Mouse (Mus musculus) CH12.LX (cell line): ENCODE measurements around the gene Ddx59. TPM values are rescaled to one million over a fixed set of nuclear protein-coding genes. Genes with fewer than 3 reads are reported as not detected.
A peak's percentile ranks its signal among the peaks of the same experiment; 100 is the strongest.

Experiments used
- DNase-seq: peaks from one replicate; pipeline ENCODE4 v3.0.0-alpha.2; 2013; ENCODE audit errors: extremely low read depth
- H3K27ac ChIP-seq: 2 replicates; pipeline ENCODE4 v1.5.1; 2012; ENCODE audit warnings: low read depth, mild to moderate bottlenecking, control low read depth, moderate library complexity; ENCODE audit not compliant: insufficient read depth
- H3K27me3 ChIP-seq: replicated peaks from 2 replicates; pipeline ENCODE3; 2012; ENCODE audit warnings: inconsistent platforms
- H3K36me3 ChIP-seq, 2 experiments: replicated peaks in 1 of 2; 2 replicates each; pipeline versions ENCODE3 to v1.6.1; 2012; ENCODE audit warnings: inconsistent platforms in 1 of 2, low read length in 1 of 2, mild to moderate bottlenecking in 1 of 2, mixed read lengths in 1 of 2, moderate library complexity in 1 of 2; ENCODE audit not compliant: control insufficient read depth in 1 of 2, insufficient read depth in 1 of 2
- H3K4me1 ChIP-seq, 2 experiments: 2 replicates each; pipeline ENCODE4 v1.6.1; 2012; ENCODE audit warnings: inconsistent platforms in 1 of 2, moderate library complexity in 1 of 2; ENCODE audit not compliant: insufficient read depth in 2 of 2, control insufficient read depth in 1 of 2
- H3K4me2 ChIP-seq: 2 replicates; pipeline ENCODE4 v1.6.1; 2012; ENCODE audit warnings: low read depth, mild to moderate bottlenecking, control low read depth; ENCODE audit not compliant: poor library complexity, insufficient read depth, severe bottlenecking
- H3K4me3 ChIP-seq, 3 experiments: fragments of 150-350 bp in 1 of 3; sonication (generic) in 1 of 3; replicated peaks in 1 of 3; 2 replicates each; pipeline versions ENCODE3 to v1.5.1; 2011 to 2012; ENCODE audit warnings: low read depth in 2 of 3, low read length in 2 of 3, mild to moderate bottlenecking in 2 of 3, moderate library complexity in 2 of 3, control low read depth in 1 of 3, improper control_type of control experiment in 1 of 3, inconsistent platforms in 1 of 3, mixed read lengths in 1 of 3; ENCODE audit not compliant: poor library complexity in 1 of 3
- H3K79me2 ChIP-seq: replicated peaks from 2 replicates; pipeline ENCODE4 v1.6.1; 2012; ENCODE audit warnings: mild to moderate bottlenecking, moderate library complexity; ENCODE audit not compliant: control insufficient read depth, poor library complexity, insufficient read depth, severe bottlenecking; ENCODE audit errors: extremely low read depth
- H3K9ac ChIP-seq: 2 replicates; pipeline ENCODE4 v1.6.1; 2012; ENCODE audit warnings: low read depth, mild to moderate bottlenecking, control low read depth, moderate library complexity; ENCODE audit not compliant: insufficient read depth
- H3K9me3 ChIP-seq: replicated peaks from 2 replicates; pipeline ENCODE3; 2012; ENCODE audit warnings: low read length, inconsistent platforms, mixed read lengths
- BHLHE40 ChIP-seq: IDR thresholded peaks from 2 replicates; pipeline ENCODE4 v1.6.1; 2011; ENCODE audit warnings: mild to moderate bottlenecking, low read depth, low read length, improper control_type of control experiment
- CTCF ChIP-seq, 2 experiments: IDR thresholded peaks in 1 of 2; conservative IDR thresholded peaks in 1 of 2; 2 replicates each; pipeline ENCODE4 v1.5.1; 2011 to 2012; ENCODE audit warnings: low read depth in 2 of 2, low read length in 2 of 2, improper control_type of control experiment in 1 of 2, inconsistent platforms in 1 of 2, mild to moderate bottlenecking in 1 of 2, moderate library complexity in 1 of 2
- E2F4 ChIP-seq: IDR thresholded peaks from 2 replicates; pipeline ENCODE4 v1.6.1; 2011; ENCODE audit warnings: low read depth, low read length, improper control_type of control experiment; ENCODE audit not compliant: insufficient replicate concordance
- ELF1 ChIP-seq: IDR thresholded peaks from 2 replicates; pipeline ENCODE4 v1.6.1; 2014; ENCODE audit warnings: low read depth, mild to moderate bottlenecking, inconsistent platforms, low read length, improper control_type of control experiment
- ETS1 ChIP-seq: conservative IDR thresholded peaks from 2 replicates; pipeline ENCODE4 v1.6.1; 2012; ENCODE audit warnings: low read depth, mild to moderate bottlenecking, inconsistent platforms, low read length, improper control_type of control experiment, moderate library complexity
- HCFC1 ChIP-seq: IDR thresholded peaks from 2 replicates; pipeline ENCODE4 v1.6.1; 2012; ENCODE audit warnings: low read depth, mild to moderate bottlenecking, inconsistent platforms, low read length, improper control_type of control experiment
- IRF4 ChIP-seq: IDR thresholded peaks from 2 replicates; pipeline ENCODE4 v1.6.1; 2014; ENCODE audit warnings: low read depth, mild to moderate bottlenecking, inconsistent platforms, low read length, improper control_type of control experiment
- JUND ChIP-seq: conservative IDR thresholded peaks from 2 replicates; pipeline ENCODE4 v1.6.1; 2011; ENCODE audit warnings: low read depth, low read length, improper control_type of control experiment
- KAT2A ChIP-seq: IDR thresholded peaks from 2 replicates; pipeline ENCODE4 v1.6.1; 2012; ENCODE audit warnings: low read length, improper control_type of control experiment, inconsistent platforms; ENCODE audit not compliant: insufficient replicate concordance
- MAX ChIP-seq: IDR thresholded peaks from 2 replicates; pipeline ENCODE4 v1.6.1; 2011; ENCODE audit warnings: low read length, improper control_type of control experiment
- MAZ ChIP-seq: IDR thresholded peaks from 2 replicates; pipeline ENCODE4 v1.6.1; 2012; ENCODE audit warnings: low read depth, mild to moderate bottlenecking, inconsistent platforms, low read length, improper control_type of control experiment, moderate library complexity
- MEF2A ChIP-seq: IDR thresholded peaks from 2 replicates; pipeline ENCODE4 v1.6.1; 2014; ENCODE audit warnings: low read depth, mild to moderate bottlenecking, inconsistent platforms, low read length, improper control_type of control experiment, borderline replicate concordance
- NELFE ChIP-seq: IDR thresholded peaks from 2 replicates; pipeline ENCODE4 v1.6.1; 2011; ENCODE audit warnings: low read depth, low read length, improper control_type of control experiment
- POLR2A ChIP-seq: IDR thresholded peaks from 2 replicates; pipeline ENCODE4 v1.6.1; 2011; ENCODE audit warnings: low read depth, mild to moderate bottlenecking, improper control_type of control experiment, low read length
- POLR2AphosphoS2 ChIP-seq: IDR thresholded peaks from 2 replicates; pipeline ENCODE4 v1.6.1; 2011; ENCODE audit warnings: low read depth, low read length, improper control_type of control experiment
- RAD21 ChIP-seq: IDR thresholded peaks from 2 replicates; pipeline ENCODE4 v1.6.1; 2011; ENCODE audit warnings: low read depth, mild to moderate bottlenecking, low read length, improper control_type of control experiment, moderate library complexity
- SIN3A ChIP-seq: IDR thresholded peaks from 2 replicates; pipeline ENCODE4 v1.6.1; 2012; ENCODE audit warnings: low read length, improper control_type of control experiment, inconsistent platforms
- SMC3 ChIP-seq: IDR thresholded peaks from 2 replicates; pipeline ENCODE4 v1.6.1; 2011; ENCODE audit warnings: low read depth, low read length, improper control_type of control experiment
- TBP ChIP-seq: conservative IDR thresholded peaks from 2 replicates; pipeline ENCODE4 v1.6.1; 2011; ENCODE audit warnings: low read depth, low read length, improper control_type of control experiment
- TCF12 ChIP-seq: IDR thresholded peaks from 2 replicates; pipeline ENCODE4 v1.6.1; 2014; ENCODE audit warnings: low read depth, mild to moderate bottlenecking, inconsistent platforms, low read length, improper control_type of control experiment
- UBTF ChIP-seq: IDR thresholded peaks from 2 replicates; pipeline ENCODE4 v1.6.1; 2012; ENCODE audit warnings: low read depth, mild to moderate bottlenecking, inconsistent platforms, low read length, improper control_type of control experiment, moderate library complexity
- USF1 ChIP-seq: IDR thresholded peaks from 2 replicates; pipeline ENCODE4 v1.6.1; 2014; ENCODE audit warnings: low read depth, mild to moderate bottlenecking, inconsistent platforms, low read length, improper control_type of control experiment
- ZC3H11A ChIP-seq: IDR thresholded peaks from 2 replicates; pipeline ENCODE4 v1.6.1; 2012; ENCODE audit warnings: low read depth, mild to moderate bottlenecking, inconsistent platforms, low read length, improper control_type of control experiment
- ZKSCAN1 ChIP-seq: IDR thresholded peaks from 2 replicates; pipeline ENCODE4 v1.6.1; 2012; ENCODE audit warnings: low read depth, inconsistent platforms, low read length, improper control_type of control experiment, borderline replicate concordance
- ZMIZ1 ChIP-seq: IDR thresholded peaks from 2 replicates; pipeline ENCODE4 v1.6.1; 2012; ENCODE audit warnings: low read depth, mild to moderate bottlenecking, inconsistent platforms, low read length, improper control_type of control experiment
- ZNF384 ChIP-seq: IDR thresholded peaks from 2 replicates; pipeline ENCODE4 v1.6.1; 2012; ENCODE audit warnings: low read depth, low read length, improper control_type of control experiment, inconsistent platforms
- dilution Hi-C: fragments of 300-500 bp; cut with MboI; formaldehyde crosslinking; loops from 2 replicates; pipeline ENCODE4 v1.14.3; 2020; ENCODE audit warnings: low sequenced_read_pairs; ENCODE audit not compliant: extremely low pct_unique_long_range_greater_than_20kb, extremely low pct_ligation_motif_present
- in situ Hi-C: fragments of 300-500 bp; cut with MboI; formaldehyde crosslinking; loops from 3 replicates; pipeline ENCODE4 v1.14.3; 2019; ENCODE audit warnings: low sequenced_read_pairs, low pct_ligation_motif_present, low pct_unique_long_range_greater_than_20kb, mixed read lengths
- polyA plus RNA-seq: library from polyadenylated mRNA; unstranded; fragments of >175 nt; gene quantifications from 2 replicates; pipeline ENCODE4 v1.2.1, GENCODE M21; 2012; ENCODE audit warnings: low read depth; ENCODE audit not compliant: insufficient read length
- total RNA-seq, 2 experiments: library from RNA; depleted of rRNA; stranded (reverse); fragments of 300-350 nt in 1 of 2; fragments of >200 nt in 1 of 2; gene quantifications; 2 replicates each; pipeline ENCODE4 v1.2.3; 2012 to 2014

Ddx59 gene
- total and polyA plus RNA-seq, 3 experiments = 6.9 to 10.9 (median 9.0) TPM

DNA sequence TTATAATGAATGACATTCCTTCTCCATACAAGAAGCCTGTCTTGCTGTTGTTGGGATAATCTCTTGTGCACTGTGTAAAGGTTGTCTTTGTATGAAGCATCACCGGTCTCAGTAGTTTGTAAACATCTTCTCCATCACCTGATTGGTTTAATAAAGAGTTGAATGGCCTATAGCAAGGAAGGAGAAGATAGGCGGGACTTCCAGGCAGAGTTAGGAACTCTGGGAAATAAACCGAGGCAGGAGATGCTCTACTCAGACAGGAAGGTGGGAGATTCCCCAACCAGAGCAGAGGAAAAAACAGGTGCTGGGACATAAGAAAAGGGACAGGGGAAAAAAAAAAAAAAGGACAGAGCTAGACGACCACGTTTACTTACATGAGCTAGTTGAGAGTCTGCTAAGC lies 20.0 kb upstream of the Ddx59 start:
- DNase-seq = peak; percentile 58
- Histone ChIP-seq H3K27ac (no peak overlapping the region), H3K4me2 (peak overlapping the region; percentile 96), H3K4me3 (peak overlapping the region; percentile 37 to 56 (median 42)), H3K4me1 (peaks cover 0 to 28% of the 10 kb centered on the region in 2 experiments; a peak in 3 of 4 replicates), H3K9me3 (no peaks in the 10 kb centered on the region), H3K79me2 (no peaks in the 10 kb centered on the region), H3K27me3 (no peaks in the 10 kb centered on the region), H3K9ac (peak overlapping the region; percentile 48), H3K36me3 (no peaks in the 10 kb centered on the region)
- TF ChIP-seq ZNF384 (peak; percentile 54), KAT2A (no peak), UBTF (no peak), TBP (0 out of 2 replicates have a peak, but pooled peaks have one; percentile 29), SIN3A (peak; percentile 53; the same call in 1 of the 2 replicates), POLR2A (no peak; the same call in 1 of the 2 replicates), NELFE (no peak), BHLHE40 (no peak), POLR2AphosphoS2 (no peak), ZC3H11A (no peak), ETS1 (no peak)
- in situ Hi-C loops (no loop called here), dilution Hi-C loops (no loop called here)

DNA sequence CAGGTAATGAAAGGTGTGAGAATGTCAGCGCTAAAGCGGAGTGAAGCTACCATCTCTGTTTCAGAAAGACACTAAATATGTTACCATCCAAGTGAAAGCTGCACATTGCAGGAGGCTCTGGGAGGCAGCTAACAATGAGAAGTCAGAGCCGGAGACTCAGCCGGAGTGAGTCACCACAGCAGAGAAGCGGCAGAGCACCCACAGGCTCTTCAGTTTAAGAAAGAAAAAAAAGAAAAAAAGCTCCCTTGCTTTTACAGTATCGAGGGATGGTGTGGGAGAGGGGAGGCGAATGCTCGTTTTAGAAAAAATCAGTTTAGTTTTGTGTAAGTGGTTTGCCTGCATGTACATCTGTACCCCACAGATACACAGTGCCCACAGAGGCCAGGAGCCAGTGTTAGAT lies 13.8 kb upstream of the Ddx59 start:
- Histone ChIP-seq H3K4me2 (no peak overlapping the region), H3K4me3 (no peak overlapping the region), H3K36me3 (no peaks in the 10 kb centered on the region), H3K27ac (no peak overlapping the region), H3K9ac (no peak overlapping the region), H3K79me2 (no peaks in the 10 kb centered on the region), H3K27me3 (peaks cover 2% of the 10 kb centered on the region), H3K9me3 (peaks cover 3% of the 10 kb centered on the region), H3K4me1 (peaks cover 3 to 9% of the 10 kb centered on the region in 2 experiments; a peak in 3 of 4 replicates)
- TF ChIP-seq SMC3 = no peak
- TF ChIP-seq CTCF (conservative IDR thresholded peaks at IDR 0.05 in 1 of 2, IDR thresholded peaks at IDR 0.05 in 1 of 2; ENCODE audit: low read depth in 2 of 2, low read length in 2 of 2) = no peak
- no peak for TF ChIP-seq ZKSCAN1
- no peak for TF ChIP-seq ELF1
- no peak for TF ChIP-seq POLR2A
- no peak for TF ChIP-seq BHLHE40
- TF ChIP-seq MEF2A = no peak
- TF ChIP-seq IRF4 = no peak
- TF ChIP-seq MAX = no peak
- no peak for TF ChIP-seq JUND
- no peak for TF ChIP-seq RAD21
- TF ChIP-seq HCFC1 = no peak
- TF ChIP-seq MAZ = no peak
- TF ChIP-seq E2F4 = no peak
- TF ChIP-seq ZMIZ1 = no peak
- TF ChIP-seq TCF12 = no peak
- TF ChIP-seq SIN3A = no peak
- no peak for TF ChIP-seq USF1
- no peak for TF ChIP-seq ETS1
- in situ Hi-C loops (no loop called here), dilution Hi-C loops (no loop called here)
- no peak for DNase-seq
